Mouse (Mus musculus) liver, postnatal 0 days (tissue): ENCODE measurements around the gene Vmn2r7.
A peak's percentile ranks its signal among the peaks of the same experiment; 100 is the strongest.

Source experiments
- CTCF ChIP-seq: sonication (generic); IDR thresholded peaks from 2 replicates; pipeline ENCODE4 v1.5.1; 2016; ENCODE audit warnings: antibody characterized with exemption, low read depth
- EP300 ChIP-seq: IDR thresholded peaks from 2 replicates; pipeline ENCODE4 v1.6.1; 2016; ENCODE audit warnings: antibody characterized with exemption, low read depth, mild to moderate bottlenecking

DNA sequence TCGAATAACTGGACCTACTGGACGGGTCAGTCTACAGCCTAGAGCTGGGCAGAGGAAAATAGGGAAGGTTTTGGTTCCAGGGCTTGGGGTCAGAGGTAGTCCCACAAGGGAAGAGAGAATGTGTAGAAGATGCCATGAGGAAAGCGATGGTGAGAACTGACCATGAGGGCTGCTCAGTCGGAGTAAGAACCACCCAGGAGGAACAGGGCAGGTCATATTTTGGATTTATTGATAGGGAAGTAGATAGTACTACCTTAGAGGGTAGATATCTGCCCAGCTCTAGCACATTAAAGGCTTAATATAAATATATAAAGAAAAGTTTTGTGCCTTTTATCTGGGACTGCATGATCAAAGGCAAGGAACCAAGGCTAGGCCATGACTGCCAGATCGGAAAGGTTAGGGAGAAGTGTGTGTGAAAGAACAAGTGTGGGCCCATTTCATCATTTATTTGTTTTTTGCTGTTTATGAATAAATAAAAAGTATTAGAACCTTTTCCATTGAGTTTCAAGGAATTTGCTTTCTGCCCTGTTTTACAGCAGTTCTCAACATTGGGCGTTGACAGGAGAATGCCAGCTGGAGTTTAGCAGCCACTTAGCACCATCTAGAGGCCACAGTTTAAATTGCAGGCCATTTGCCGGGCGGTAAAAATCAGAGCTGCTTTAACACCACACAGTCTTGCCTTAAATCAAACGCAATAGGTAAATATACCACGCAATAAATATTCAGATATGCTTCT lies 53.9 kb downstream of the Vmn2r7 start:
- TF ChIP-seq CTCF, result peak; percentile 71
- TF ChIP-seq EP300, result no peak
